Comparison of ENCODE assay signal across 8 mouse cellular contexts in genomic region chr14:55540787-55541321, GRCm38 (mm10). TPM values are rescaled to one million over a fixed set of nuclear protein-coding genes. Genes with fewer than 3 reads are reported as not detected.
DNase-seq lines count a peak whose midpoint lies in the region; ATAC-seq and TF ChIP-seq lines count a peak whose summit lies in the region.

No protein-coding gene starts in this region.

- H3K9ac ChIP-seq in hindbrain, postnatal 0 days (replicated peaks; ENCODE audit: low read length), result peak overlapping the region; percentile 82

- H3K36me3 ChIP-seq in hindbrain, postnatal 0 days (ENCODE audit: insufficient read depth, low read length), result peaks cover 10% of the 10 kb centered on the region
- peaks cover 19% of the 10 kb centered on the region for H3K36me3 ChIP-seq in midbrain, embryonic 10.5 days

- no peak for TF ChIP-seq CTCF in gastrocnemius, adult 2 months (IDR thresholded peaks at IDR 0.05)
- no peak for TF ChIP-seq CTCF in hindbrain, postnatal 0 days (IDR thresholded peaks at IDR 0.05; ENCODE audit: low read depth)

- peak overlapping the region; percentile 78 for H3K4me3 ChIP-seq in gastrocnemius, adult 2 months
- peak overlapping the region; percentile 65 for H3K4me3 ChIP-seq in hindbrain, postnatal 0 days (ENCODE audit: low read length)
- H3K4me3 ChIP-seq in midbrain, embryonic 10.5 days, result peak overlapping the region; percentile 73

- H3K9me3 ChIP-seq in hindbrain, postnatal 0 days (ENCODE audit: low read length), result no peaks in the 10 kb centered on the region
- no peaks in the 10 kb centered on the region for H3K9me3 ChIP-seq in midbrain, embryonic 10.5 days (replicated peaks)

- H3K27me3 ChIP-seq in hindbrain, postnatal 0 days (ENCODE audit: insufficient read depth, low read length), result no peaks in the 10 kb centered on the region
- peaks cover 9% of the 10 kb centered on the region; the same call in 1 of the 2 replicates for H3K27me3 ChIP-seq in midbrain, embryonic 10.5 days (ENCODE audit: low read depth, poor library complexity, severe bottlenecking)

- ATAC-seq in hindbrain, postnatal 0 days, result peak; percentile 57
- no peak for ATAC-seq in monocyte, adult 5-6 weeks (replicated peaks; ENCODE audit: insufficient number of reproducible peaks, low FRiP score, low TSS enrichment, poor library complexity, severe bottlenecking)

- H3K4me1 ChIP-seq in hindbrain, postnatal 0 days (ENCODE audit: insufficient read depth, low read length), result peaks cover 8% of the 10 kb centered on the region
- H3K4me1 ChIP-seq in midbrain, embryonic 10.5 days, result peaks cover 22% of the 10 kb centered on the region

- WGBS in hindbrain, postnatal 0 days, result 6% methylated on average over 10 of the region's 10 CpGs
- 11% methylated on average over 10 of the region's 10 CpGs for WGBS in midbrain, embryonic 10.5 days

- DNase-seq in ZHBTc4 (ENCODE audit: low read depth, low spot score), result peak; percentile 26
- peak; percentile 93 to 95 for DNase-seq in cerebellum, postnatal 10 days
- peak; percentile 84 for DNase-seq in gastrocnemius, adult 2 months
- DNase-seq in hindbrain, postnatal 0 days (ENCODE audit: low spot score), result peak; percentile 83
- DNase-seq in left cerebral cortex, postnatal 25 days (ENCODE audit: low spot score in 2 of 2), result peak; percentile 74 to 83
- DNase-seq in midbrain, embryonic 10.5 days (ENCODE audit: low spot score), result no peak
- peak; percentile 77 for DNase-seq in skeletal muscle tissue, adult 2 months (ENCODE audit: low read depth, low spot score)

- intact Hi-C loops in gastrocnemius, adult 2 months (cut with DNase I), result no loop called here
- intact Hi-C loops in left cerebral cortex, postnatal 25 days (cut with DNase I), result no loop called here

- peak overlapping the region; percentile 94 for H3K4me2 ChIP-seq in hindbrain, postnatal 0 days (ENCODE audit: low read depth, low read length)

- peak overlapping the region; percentile 86 for H3K27ac ChIP-seq in gastrocnemius, adult 2 months
- peak overlapping the region; percentile 94 for H3K27ac ChIP-seq in hindbrain, postnatal 0 days
- peak overlapping the region; percentile 86 for H3K27ac ChIP-seq in midbrain, embryonic 10.5 days (replicated peaks)

RNA-seq across cellular contexts. Expression of gene Pck2, which starts 0.8 kb away (rescaled TPM):
- 1 to 10 TPM; 3.5 to 4.2 TPM for total RNA-seq in gastrocnemius, adult 2 months (2021)
- 30.5 and 32.0 TPM in 2 replicates for total RNA-seq in hindbrain, postnatal 0 days (2014; rRNA removed)
- 19.9 and 22.5 TPM in 2 replicates for polyA plus RNA-seq in hindbrain, postnatal 0 days (2015; fragmentation: Nextera tagmentation; extraction: Ambion mirVana)
- total RNA-seq in left cerebral cortex, postnatal 25 days (2021), result 10 to 100 TPM; 20.2 to 25.3 TPM
- 16.5 and 18.5 TPM in 2 replicates for polyA plus RNA-seq in midbrain, embryonic 10.5 days (2016; fragmentation: Nextera tagmentation; extraction: Ambion mirVana)
- total RNA-seq in monocyte, adult 5-6 weeks (2017), result 17.3 to 21.1 TPM (median 18.2 TPM) in 3 replicates

RNA-seq across cellular contexts. Expression of gene Nrl, which starts 16.1 kb away (rescaled TPM):
- total RNA-seq in gastrocnemius, adult 2 months (2021), result not detected
- 4.4 and 7.1 TPM in 2 replicates for total RNA-seq in hindbrain, postnatal 0 days (2014; rRNA removed)
- polyA plus RNA-seq in hindbrain, postnatal 0 days (2015; fragmentation: Nextera tagmentation; extraction: Ambion mirVana), result 0.23 and 0.33 TPM in 2 replicates
- total RNA-seq in left cerebral cortex, postnatal 25 days (2021), result 1 to 10 TPM in 1 of 2 experiments, under 1 TPM in 1; 0.34 to 1.2 TPM
- polyA plus RNA-seq in midbrain, embryonic 10.5 days (2016; fragmentation: Nextera tagmentation; extraction: Ambion mirVana), result not detected in 2 replicates
- total RNA-seq in monocyte, adult 5-6 weeks (2017), result not detected in 3 replicates

RNA-seq across cellular contexts. Expression of gene Dcaf11, which starts 19.0 kb away (rescaled TPM):
- total RNA-seq in gastrocnemius, adult 2 months (2021), result 100 to 1,000 TPM; 129 to 133 TPM
- 97.9 and 118 TPM in 2 replicates for total RNA-seq in hindbrain, postnatal 0 days (2014; rRNA removed)
- 94.1 and 102 TPM in 2 replicates for polyA plus RNA-seq in hindbrain, postnatal 0 days (2015; fragmentation: Nextera tagmentation; extraction: Ambion mirVana)
- total RNA-seq in left cerebral cortex, postnatal 25 days (2021), result 10 to 100 TPM; 73.1 to 77.7 TPM
- 78.5 and 90.8 TPM in 2 replicates for polyA plus RNA-seq in midbrain, embryonic 10.5 days (2016; fragmentation: Nextera tagmentation; extraction: Ambion mirVana)
- total RNA-seq in monocyte, adult 5-6 weeks (2017), result 70.5 to 154 TPM (median 91.7 TPM) in 3 replicates

RNA-seq across cellular contexts. Expression of gene A730061H03Rik, which starts 19.4 kb away (rescaled TPM):
- total RNA-seq in gastrocnemius, adult 2 months (2021), result not detected
- total RNA-seq in hindbrain, postnatal 0 days (2014; rRNA removed), result not detected in 2 replicates
- 0.55 TPM in 1 of 2 replicates, not detected in the other for polyA plus RNA-seq in hindbrain, postnatal 0 days (2015; fragmentation: Nextera tagmentation; extraction: Ambion mirVana)
- total RNA-seq in left cerebral cortex, postnatal 25 days (2021), result under 1 TPM in 1 of 2 experiments, not detected in 1; 0.89 TPM
- 0.30 TPM in 1 of 2 replicates, not detected in the other for polyA plus RNA-seq in midbrain, embryonic 10.5 days (2016; fragmentation: Nextera tagmentation; extraction: Ambion mirVana)
- 1.7 to 11.4 TPM in 2 of 3 replicates, not detected in the other for total RNA-seq in monocyte, adult 5-6 weeks (2017)

RNA-seq across cellular contexts. Expression of gene Cpne6, which starts 30.6 kb away (rescaled TPM):
- total RNA-seq in gastrocnemius, adult 2 months (2021), result not detected
- 8.3 and 19.7 TPM in 2 replicates for total RNA-seq in hindbrain, postnatal 0 days (2014; rRNA removed)
- polyA plus RNA-seq in hindbrain, postnatal 0 days (2015; fragmentation: Nextera tagmentation; extraction: Ambion mirVana), result 25.3 and 28.0 TPM in 2 replicates
- total RNA-seq in left cerebral cortex, postnatal 25 days (2021), result 100 to 1,000 TPM; 180 to 216 TPM
- polyA plus RNA-seq in midbrain, embryonic 10.5 days (2016; fragmentation: Nextera tagmentation; extraction: Ambion mirVana), result 0.36 and 0.48 TPM in 2 replicates
- not detected in 3 replicates for total RNA-seq in monocyte, adult 5-6 weeks (2017)
